Mouse (Mus musculus) stomach, embryonic 14.5 days (tissue): ENCODE measurements at regions not wholly inside any gene's neighbourhood (a gene's known extent, or its start where the extent isn't known, plus 50 kb on each side); places are given as distances from the start of the nearest gene placed in this dataset.

Source experiments
- ATAC-seq: fragments of 200-750 bp; cut with Nextera tagmentation; 2 replicates; pipeline ENCODE4 v1.8.0; 2017; ENCODE audit warnings: low read depth, moderate TSS enrichment; ENCODE audit not compliant: insufficient number of reproducible peaks, insufficient read depth, low FRiP score
- H3K27ac ChIP-seq: fragments of 300-500 bp; sonication (generic); 2 replicates; pipeline ENCODE4 v1.5.1; 2014; ENCODE audit warnings: mild to moderate bottlenecking, low read length, moderate library complexity, mixed read lengths
- H3K27me3 ChIP-seq: fragments of 300-500 bp; sonication (generic); 2 replicates; pipeline ENCODE4 v1.6.1; 2014; ENCODE audit warnings: low read length, control low read depth, mixed read lengths; ENCODE audit not compliant: control insufficient read depth, insufficient read depth
- H3K36me3 ChIP-seq: fragments of 300-500 bp; sonication (generic); 2 replicates; pipeline ENCODE4 v1.6.1; 2014; ENCODE audit warnings: mild to moderate bottlenecking, control low read depth, low read length, moderate library complexity, mixed read lengths; ENCODE audit not compliant: control insufficient read depth, insufficient read depth
- H3K4me1 ChIP-seq: fragments of 300-500 bp; sonication (generic); 2 replicates; pipeline ENCODE4 v1.6.1; 2014; ENCODE audit warnings: low read length, control low read depth, mixed read lengths; ENCODE audit not compliant: control insufficient read depth, insufficient read depth
- H3K4me2 ChIP-seq: fragments of 300-500 bp; sonication (generic); replicated peaks from 2 replicates; pipeline ENCODE4 v1.6.1; 2014; ENCODE audit warnings: low read depth, low read length, control low read depth
- H3K4me3 ChIP-seq: fragments of 300-500 bp; sonication (generic); 2 replicates; pipeline ENCODE4 v1.5.1; 2014; ENCODE audit warnings: low read depth, low read length, control low read depth
- H3K9ac ChIP-seq: fragments of 300-500 bp; sonication (generic); replicated peaks from 2 replicates; pipeline ENCODE4 v1.6.1; 2014; ENCODE audit warnings: low read depth, mild to moderate bottlenecking, control low read depth, low read length, moderate library complexity, mixed read lengths
- H3K9me3 ChIP-seq: fragments of 300-500 bp; sonication (generic); 2 replicates; pipeline ENCODE4 v1.6.1; 2016; ENCODE audit warnings: low read depth, low read length, control low read depth; ENCODE audit not compliant: control insufficient read depth
- WGBS: fragments of 180-500 bp; shearing (Covaris S2); extraction: QIAGEN DNeasy Blood & Tissue Kit; methylation state at CpG from one replicate; pipeline ENCODE4 v1.1.7; 2014; 5-methylcytosine and 5-hydroxymethylcytosine counted together

GRCm38 (mm10) chr10:91267886-91268285 is 86.8 kb upstream of the Tmpo start:
- no peak overlapping the region for H3K27ac ChIP-seq
- H3K4me3 ChIP-seq, result no peak overlapping the region
- no peaks in the 10 kb centered on the region for H3K36me3 ChIP-seq
- no peak overlapping the region for H3K4me2 ChIP-seq
- no peaks in the 10 kb centered on the region for H3K27me3 ChIP-seq
- WGBS, result 93% methylated on average over 6 of the region's 6 CpGs
- peaks cover 3% of the 10 kb centered on the region; the same call in 1 of the 2 replicates for H3K4me1 ChIP-seq
- no peak overlapping the region for H3K9ac ChIP-seq
- ATAC-seq, result no peak
- no peaks in the 10 kb centered on the region for H3K9me3 ChIP-seq

GRCm38 (mm10) chr10:91260416-91260815 is 79.3 kb upstream of the Tmpo start:
- H3K4me1 ChIP-seq, result no peaks in the 10 kb centered on the region
- 91% methylated on average over 10 of the region's 10 CpGs for WGBS

GRCm38 (mm10) chr10:91249681-91250195 is 68.6 kb upstream of the Tmpo start:
- no peaks in the 10 kb centered on the region for H3K4me1 ChIP-seq
- no peaks in the 10 kb centered on the region for H3K9me3 ChIP-seq
- H3K9ac ChIP-seq, result no peak overlapping the region
- ATAC-seq, result no peak
- no peaks in the 10 kb centered on the region for H3K27me3 ChIP-seq
- H3K4me2 ChIP-seq, result peak overlapping the region; percentile 30
- H3K27ac ChIP-seq, result no peak overlapping the region
- 18% methylated on average over 18 of the region's 18 CpGs for WGBS
- H3K36me3 ChIP-seq, result no peaks in the 10 kb centered on the region
- peak overlapping the region; percentile 11; the same call in 1 of the 2 replicates for H3K4me3 ChIP-seq

More at GRCm38 (mm10) chr10:91260416-91260815, 79.3 kb upstream of the Tmpo start:
- H3K9me3 ChIP-seq, result no peaks in the 10 kb centered on the region
- H3K27me3 ChIP-seq, result no peaks in the 10 kb centered on the region
- H3K27ac ChIP-seq, result no peak overlapping the region
- no peak for ATAC-seq
- H3K9ac ChIP-seq, result no peak overlapping the region
- no peaks in the 10 kb centered on the region for H3K36me3 ChIP-seq
- no peak overlapping the region for H3K4me3 ChIP-seq
- no peak overlapping the region for H3K4me2 ChIP-seq

GRCm38 (mm10) chr10:91244297-91244696 is 63.2 kb upstream of the Tmpo start:
- Histone ChIP-seq H3K4me3 (no peak overlapping the region), H3K27ac (no peak overlapping the region), H3K4me1 (peaks cover 14% of the 10 kb centered on the region), H3K4me2 (no peak overlapping the region), H3K9ac (no peak overlapping the region), H3K36me3 (no peaks in the 10 kb centered on the region), H3K9me3 (no peaks in the 10 kb centered on the region), H3K27me3 (no peaks in the 10 kb centered on the region)
- ATAC-seq, result no peak
- WGBS, result 70% methylated on average over 3 of the region's 3 CpGs

- no peaks in the 10 kb centered on the region for H3K9me3 ChIP-seq
- H3K36me3 ChIP-seq, result no peaks in the 10 kb centered on the region
- H3K4me2 ChIP-seq, result no peak overlapping the region
- ATAC-seq, result no peak
- H3K4me3 ChIP-seq, result no peak overlapping the region
- H3K27ac ChIP-seq, result peak overlapping the region; percentile 78; the same call in 1 of the 2 replicates
- peaks cover 15% of the 10 kb centered on the region for H3K4me1 ChIP-seq
- H3K27me3 ChIP-seq, result no peaks in the 10 kb centered on the region
- 70% methylated on average over 5 of the region's 5 CpGs for WGBS
- H3K9ac ChIP-seq, result no peak overlapping the region
Measured at GRCm38 (mm10) chr10:91242491-91243046, 61.5 kb upstream of the Tmpo start.

GRCm38 (mm10) chr10:91241611-91242005 is 60.5 kb upstream of the Tmpo start:
- peaks cover 17% of the 10 kb centered on the region for H3K4me1 ChIP-seq
- no peak overlapping the region for H3K4me3 ChIP-seq
- no peak overlapping the region for H3K9ac ChIP-seq

DNA sequence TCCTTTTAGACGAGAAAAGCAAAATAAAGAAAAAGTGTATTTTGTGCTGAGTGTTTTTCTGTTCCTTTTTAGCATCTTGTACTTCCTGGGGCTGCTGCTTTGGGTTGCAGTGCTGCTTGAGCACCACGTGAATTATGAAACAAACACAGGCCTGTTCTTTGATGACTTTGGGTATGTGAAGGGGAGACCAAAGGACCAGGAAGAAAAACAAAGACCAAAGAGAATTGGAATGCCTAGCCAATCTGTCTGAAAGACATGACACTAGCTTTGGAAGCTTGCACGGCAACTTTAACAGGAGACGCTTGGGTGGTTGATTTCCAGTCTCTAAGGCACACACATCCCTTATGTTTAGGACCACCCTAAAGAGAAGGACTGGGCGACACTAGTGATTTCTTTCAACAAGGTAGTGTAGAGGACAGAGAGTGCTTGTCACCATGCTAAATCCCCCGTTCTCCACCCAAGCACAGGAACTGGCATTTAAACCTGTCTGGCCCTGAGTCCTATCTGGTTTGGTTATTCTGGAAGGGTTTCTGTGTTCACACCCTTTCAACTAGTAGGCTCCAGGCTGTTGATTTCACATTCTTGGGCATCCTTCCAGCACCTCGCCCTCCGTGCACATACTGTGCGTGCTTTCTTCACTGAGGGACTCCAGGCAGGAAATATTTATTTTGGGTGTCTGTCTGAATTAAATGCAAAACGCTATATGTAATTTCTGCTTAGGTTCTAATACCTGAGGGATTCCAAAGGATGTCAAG is 59.9 kb upstream of the Tmpo start:
- H3K36me3 ChIP-seq, result no peaks in the 10 kb centered on the region
- H3K4me1 ChIP-seq, result peaks cover 17% of the 10 kb centered on the region
- H3K9ac ChIP-seq, result no peak overlapping the region
- H3K4me2 ChIP-seq, result peak overlapping the region; percentile 17
- H3K27me3 ChIP-seq, result no peaks in the 10 kb centered on the region
- H3K4me3 ChIP-seq, result no peak overlapping the region
- peak; percentile 64; the same call in 1 of the 2 replicates for ATAC-seq
- WGBS, result 25% methylated on average over 10 of the region's 10 CpGs
- peak overlapping the region; percentile 62 for H3K27ac ChIP-seq
- H3K9me3 ChIP-seq, result no peaks in the 10 kb centered on the region

More at GRCm38 (mm10) chr10:91241611-91242005, 60.5 kb upstream of the Tmpo start:
- no peak; the same call in 1 of the 2 replicates for ATAC-seq
- peak overlapping the region; percentile 62 for H3K27ac ChIP-seq
- H3K36me3 ChIP-seq, result no peaks in the 10 kb centered on the region
- 25% methylated on average over 7 of the region's 7 CpGs for WGBS
- H3K4me2 ChIP-seq, result peak overlapping the region; percentile 17
- H3K9me3 ChIP-seq, result no peaks in the 10 kb centered on the region
- H3K27me3 ChIP-seq, result no peaks in the 10 kb centered on the region

DNA sequence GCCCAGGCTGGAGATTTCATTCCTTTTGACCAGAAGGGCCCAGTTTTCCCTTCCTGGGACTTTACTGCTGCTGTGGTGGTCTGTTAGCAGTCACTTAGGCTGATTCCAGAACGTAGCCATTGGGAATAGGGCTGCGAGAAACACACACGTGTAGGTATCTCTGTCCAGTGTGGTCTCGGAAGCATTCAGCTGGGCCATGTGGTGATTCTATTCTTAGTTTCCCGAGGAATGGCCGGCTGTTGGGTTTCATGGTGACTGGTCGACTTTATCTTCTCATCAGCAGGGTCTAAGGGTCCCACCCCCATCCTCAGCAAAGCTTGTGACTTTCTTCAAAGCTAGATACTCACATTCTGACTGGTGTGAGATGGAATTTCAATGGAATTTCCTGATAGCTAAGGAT is 59.2 kb upstream of the Tmpo start:
- Histone ChIP-seq H3K27me3 (no peaks in the 10 kb centered on the region), H3K4me2 (no peak overlapping the region), H3K36me3 (no peaks in the 10 kb centered on the region), H3K9me3 (no peaks in the 10 kb centered on the region), H3K4me1 (peaks cover 17% of the 10 kb centered on the region), H3K4me3 (no peak overlapping the region), H3K27ac (0 out of 2 replicates have a peak overlapping the region, but pooled peaks have one; percentile 62), H3K9ac (no peak overlapping the region)
- WGBS, result 71% methylated on average over 7 of the region's 7 CpGs
- no peak for ATAC-seq
